Comparison of ENCODE assay signal across 9 mouse cellular contexts in the genomic region with DNA sequence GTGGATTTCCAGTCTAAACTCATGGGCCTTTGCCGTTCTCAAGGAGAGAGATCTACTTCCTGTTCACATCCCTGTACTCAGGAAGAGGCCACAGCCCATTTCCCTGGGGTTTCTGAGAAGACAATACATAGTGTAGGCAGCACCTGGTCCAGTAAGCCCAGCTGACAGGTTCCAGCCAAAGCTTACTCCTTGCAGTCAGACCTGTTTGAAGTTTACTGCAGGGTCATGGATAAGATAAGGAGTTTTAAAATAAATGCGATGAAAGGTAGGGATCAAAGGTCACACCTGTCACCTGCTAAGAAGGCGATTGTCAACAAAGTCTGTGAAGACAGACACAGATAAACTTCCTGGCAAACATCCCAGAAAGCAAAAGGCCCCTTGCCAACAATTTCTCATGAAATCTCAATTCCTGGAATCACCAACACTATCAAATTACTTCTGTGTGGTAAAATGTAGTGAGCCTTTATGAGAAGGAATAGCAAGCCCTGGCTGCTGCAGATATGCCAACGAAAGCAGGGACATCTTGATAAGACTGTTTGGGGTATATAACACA.
DNase-seq lines count a peak whose midpoint lies in the region; ATAC-seq lines count a peak whose summit lies in the region.
"Had no signal": no experiment of that assay in that cellular context is flagged by ENCODE, and none has a peak within 500 bp of the region (broad histone marks: within the 10 kb centered on the region; RNA-seq: fewer than 3 reads in every experiment).

No protein-coding gene starts in this region.

- DNase-seq in kidney, postnatal 14 days: peak; percentile 33
- DNase-seq in kidney, adult 8-10 months: no peak
- DNase-seq in NIH3T3 (ENCODE audit: low read depth): peak; percentile 43
- DNase-seq in heart, adult 8-10 months (ENCODE audit: low spot score): peak; percentile 62
- DNase-seq in large intestine, adult 2 months (ENCODE audit: low read depth, low spot score): peak; percentile 97
- no peak for DNase-seq in natural killer cell, adult 2 months (ENCODE audit: low spot score in 2 of 2)
- DNase-seq in thymus, postnatal 14 days: no peak

- no peak for ATAC-seq in erythroid progenitor cell, adult 5-6 weeks (replicated peaks; ENCODE audit: low FRiP score, poor library complexity, severe bottlenecking)
- ATAC-seq: inflammation-experienced regulatory T-cells, adult 6 months had no signal

- 15% methylated on average over 4 of the region's 4 CpGs for WGBS in large intestine, adult 2 months

Comparison
In these comparisons a context has a peak if more than half of its experiments do, and no peak if none do; other contexts are left out.
1. DNase-seq: peak in kidney, postnatal 14 days (single experiment), NIH3T3 (single experiment), heart, adult 8-10 months (single experiment) and large intestine, adult 2 months (single experiment); none in kidney, adult 8-10 months (0 of 2), natural killer cell, adult 2 months (0 of 2) and thymus, postnatal 14 days (single experiment).